Mouse (Mus musculus): Measurements from ENCODE around the gene Cadm3.

The Cadm3 gene

GRCm38 (mm10) chr1:173357799-173358198 is 9.7 kb downstream of the Cadm3 start:
- no peak for DNase-seq

DNA sequence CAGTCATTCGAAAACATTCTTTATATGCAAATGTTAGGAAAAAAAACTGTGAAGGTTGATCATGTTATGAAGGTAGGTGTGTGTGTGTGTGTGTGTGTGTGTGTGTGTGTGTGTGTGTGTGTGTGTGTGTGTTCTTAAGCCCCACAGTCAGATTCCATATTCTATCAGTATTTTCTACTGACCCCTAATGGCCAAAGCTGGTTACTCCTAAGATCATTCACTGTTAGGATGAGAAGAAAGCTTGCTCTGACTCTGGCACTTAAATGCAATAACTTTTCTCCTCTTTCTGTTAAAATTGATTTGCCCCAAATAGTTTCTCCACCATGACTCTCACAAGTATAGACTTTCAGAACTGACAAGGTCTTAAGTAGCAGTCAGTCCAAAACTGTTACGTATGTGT is 10.8 kb downstream of the Cadm3 start:
- DNase-seq, result no peak

GRCm38 (mm10) chr1:173355107-173355846 is 12.2 kb downstream of the Cadm3 start:
- no peak for DNase-seq

DNA sequence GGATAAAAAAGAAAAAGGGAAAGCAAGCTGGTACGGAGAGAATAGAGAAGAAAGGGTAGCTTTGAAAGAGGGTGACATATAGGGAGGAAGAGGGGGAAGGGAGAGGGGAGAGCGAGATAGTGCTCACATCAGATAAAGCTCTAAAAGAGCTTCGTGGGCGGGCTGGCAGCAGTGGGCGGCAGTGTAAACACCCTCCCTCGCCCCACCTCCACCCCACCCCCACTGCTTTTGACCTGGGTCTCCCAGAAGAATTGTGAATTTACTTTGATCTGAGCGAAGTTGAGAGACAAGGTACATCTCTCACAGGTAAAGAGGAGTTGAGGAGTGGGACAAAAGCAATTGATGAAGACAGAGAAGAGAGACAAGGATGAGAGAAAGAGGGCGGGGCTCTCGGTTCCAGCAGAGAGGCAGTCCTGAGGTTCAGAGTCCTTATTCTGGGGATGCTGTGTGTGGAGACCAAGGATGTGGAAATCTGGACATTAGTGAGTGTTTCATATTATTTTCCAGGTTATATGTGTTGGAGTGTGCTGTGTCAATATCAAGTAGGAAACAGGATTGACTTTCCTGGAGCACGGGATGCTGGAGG is 17.0 kb downstream of the Cadm3 start, which contains the start of gene Aim2:
Aim2 (plus strand) TSS at position 508 of the 586 bp plus-strand sequence.
- no peak for DNase-seq

DNA sequence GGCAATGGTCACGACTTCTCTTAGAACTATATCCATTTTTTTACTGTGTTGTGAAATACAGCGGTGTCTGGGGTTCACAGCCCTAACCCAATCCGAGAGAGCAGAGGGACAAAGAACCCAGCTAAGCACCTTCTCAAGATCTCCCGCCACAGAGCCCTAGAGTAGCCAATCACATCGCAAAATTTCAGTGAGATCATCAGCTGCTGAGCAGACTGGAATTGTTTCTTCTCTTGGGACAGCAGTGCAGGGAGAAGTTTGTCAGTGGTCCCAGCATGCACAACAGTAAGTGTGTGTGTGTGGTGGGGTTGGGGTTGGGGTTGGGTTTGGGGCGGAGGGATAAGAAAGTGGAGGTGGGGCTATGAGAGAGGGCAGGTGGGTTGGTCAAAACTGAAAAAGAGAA is 17.5 kb downstream of the Cadm3 start:
- DNase-seq, result peak; percentile 9

GRCm38 (mm10) chr1:173349192-173349591 is 18.3 kb downstream of the Cadm3 start:
- DNase-seq, result no peak

DNA sequence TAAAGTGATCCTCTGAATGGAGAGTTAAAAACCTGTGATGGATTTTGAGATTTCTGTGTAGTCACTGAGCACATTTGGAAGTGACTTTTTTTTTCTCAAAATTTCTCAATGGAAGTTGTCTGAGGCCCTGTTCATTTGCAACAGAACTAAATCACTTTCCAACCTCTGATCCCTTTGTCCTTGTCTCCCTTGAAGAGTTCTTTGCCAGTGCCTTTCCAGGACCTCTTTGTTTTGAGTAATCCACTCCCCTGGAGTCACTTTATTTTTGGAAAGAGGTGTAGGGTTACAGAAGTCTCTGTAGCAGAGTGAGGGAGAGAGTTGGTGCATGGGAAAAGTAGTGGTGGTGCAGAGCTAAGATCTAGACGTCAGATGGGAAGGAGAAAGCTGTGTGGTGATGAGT is 19.0 kb downstream of the Cadm3 start:
- no peak for DNase-seq

- no peak for DNase-seq
Measured at GRCm38 (mm10) chr1:173345112-173345511, 22.4 kb downstream of the Cadm3 start.

GRCm38 (mm10) chr1:173343934-173344333 is 23.6 kb downstream of the Cadm3 start:
- DNase-seq, result no peak

- DNase-seq, result no peak
Measured at GRCm38 (mm10) chr1:173342425-173342824, 25.1 kb downstream of the Cadm3 start.

DNA sequence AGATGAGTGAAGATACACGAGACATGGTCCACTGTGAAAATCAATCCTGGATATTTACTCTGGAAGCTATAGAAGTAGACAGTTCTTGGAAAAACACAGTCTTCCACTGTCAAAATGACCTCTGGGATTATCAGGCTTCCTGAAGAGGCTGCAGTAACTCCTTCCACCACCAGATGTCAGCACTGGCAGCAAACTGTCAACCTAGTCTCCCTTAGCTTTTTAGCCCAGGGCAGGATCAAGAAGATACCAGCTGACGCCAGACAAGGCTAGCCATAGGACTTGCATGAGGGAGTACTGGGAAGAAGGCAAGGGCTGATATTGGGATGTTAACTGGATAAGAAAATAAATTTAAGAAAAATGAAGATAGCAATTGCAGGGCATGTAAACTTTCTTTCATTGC is 28.0 kb downstream of the Cadm3 start:
- DNase-seq, result peak; percentile 63

- DNase-seq, result no peak
Measured at GRCm38 (mm10) chr1:173337008-173337407, 30.5 kb downstream of the Cadm3 start.

DNA sequence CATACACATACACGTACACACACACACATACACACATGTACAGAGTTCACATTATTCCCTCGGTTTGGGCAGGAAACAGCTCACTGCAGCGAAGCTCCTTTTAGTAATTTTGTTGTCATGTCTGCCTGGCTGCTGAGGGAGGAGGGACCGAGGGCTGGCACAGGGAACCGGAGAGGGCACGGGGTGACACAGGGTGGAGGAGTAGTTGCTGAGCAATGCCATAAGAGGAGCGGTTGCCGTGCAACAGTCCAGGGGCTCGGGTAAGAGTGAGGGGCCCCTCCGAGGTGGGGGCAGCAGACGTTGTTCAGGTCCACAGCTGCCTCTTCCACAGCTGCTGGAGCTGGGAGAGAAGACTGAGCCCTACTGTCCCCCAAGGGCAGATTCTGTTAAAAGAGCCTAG is 31.6 kb downstream of the Cadm3 start:
- no peak for DNase-seq

DNA sequence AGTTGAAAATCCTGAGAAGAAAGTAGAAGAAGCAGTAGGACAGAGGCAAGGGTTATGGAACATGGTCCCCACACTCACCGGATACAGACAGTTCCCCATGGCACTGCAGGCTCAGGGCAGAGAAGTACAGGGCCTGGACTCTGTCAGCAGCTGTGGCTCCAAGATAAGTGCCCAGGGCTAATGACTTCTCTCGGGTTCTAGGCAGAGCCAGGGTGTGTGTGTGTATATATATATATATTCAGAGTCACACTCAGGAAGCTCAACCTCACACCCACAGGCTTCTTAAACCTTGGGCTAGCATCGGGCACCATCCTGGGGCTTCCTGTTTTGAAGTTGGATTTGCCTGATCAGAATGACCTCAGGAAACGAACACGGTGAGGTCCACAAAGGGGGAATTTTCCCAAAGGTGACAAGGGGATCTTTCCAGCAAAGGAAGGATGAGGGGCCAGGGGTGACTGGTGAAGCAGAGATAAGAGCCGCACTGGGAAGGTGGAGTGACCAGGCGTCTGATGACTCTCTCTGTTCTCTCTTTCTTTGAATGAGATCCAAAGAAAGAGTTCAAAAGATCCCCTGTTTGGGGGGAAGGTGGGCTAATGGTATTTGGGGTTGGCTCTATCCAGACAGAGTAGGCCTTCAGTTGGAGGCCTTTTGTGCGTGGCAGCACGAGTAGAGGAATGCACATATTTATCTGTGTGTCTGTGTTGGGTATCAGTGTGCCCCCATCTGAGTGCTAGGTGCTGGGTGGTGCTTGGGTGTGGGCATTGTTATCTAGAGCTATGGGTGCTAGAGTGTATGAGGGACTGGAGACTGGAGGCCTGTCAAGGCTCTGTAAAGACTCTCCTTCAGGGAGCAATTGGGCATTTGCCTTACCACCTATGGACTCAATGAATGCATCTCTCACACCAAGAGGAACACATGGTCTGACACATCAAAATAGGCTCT is 33.9 kb downstream of the Cadm3 start, which contains the start of gene Ackr1:
Ackr1 (minus strand) TSS at position 439 of the 942 bp plus-strand sequence.
- no peak for DNase-seq

DNA sequence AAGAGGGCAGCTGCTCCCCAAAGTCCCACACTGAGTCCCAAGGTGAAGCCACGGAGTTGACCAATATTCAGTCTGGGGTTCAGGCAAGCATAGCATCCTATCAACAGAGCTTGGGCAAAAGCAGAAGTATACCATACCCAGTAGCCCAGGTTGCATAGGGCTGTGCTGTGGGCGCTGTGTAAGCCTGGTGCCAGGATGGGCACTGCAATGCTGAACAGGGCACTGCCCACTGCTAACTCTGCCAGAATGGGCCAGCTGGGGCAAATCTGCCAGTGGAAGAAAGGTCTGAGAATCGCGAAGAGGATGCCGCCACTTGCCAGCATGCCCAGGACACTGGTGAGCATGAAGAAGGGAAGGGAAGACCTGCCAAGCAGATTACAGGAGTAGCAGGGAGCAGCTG is 35.1 kb downstream of the Cadm3 start:
- no peak for DNase-seq

DNA sequence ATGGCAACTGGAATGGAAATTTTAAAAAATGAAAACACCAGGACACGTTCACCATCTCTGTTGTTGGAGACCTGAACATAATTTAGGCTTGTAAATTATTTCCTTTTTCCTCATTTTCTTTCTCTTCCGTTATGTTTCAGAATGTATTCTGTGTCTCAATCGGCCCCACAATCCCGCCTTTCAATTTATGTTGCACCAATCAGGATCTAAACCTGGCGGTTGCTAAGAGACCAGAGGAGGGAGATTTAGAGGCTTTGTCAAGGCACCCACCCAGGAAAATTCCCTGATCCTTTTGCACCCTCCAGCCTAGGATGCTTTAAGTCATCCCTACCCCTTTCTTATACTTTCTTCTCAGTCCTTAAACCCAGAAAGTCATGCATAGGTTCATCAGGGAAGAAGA is 37.8 kb downstream of the Cadm3 start:
- DNase-seq, result no peak

GRCm38 (mm10) chr1:173329185-173329584 is 38.3 kb downstream of the Cadm3 start:
- no peak for DNase-seq

- no peak for DNase-seq
Measured at GRCm38 (mm10) chr1:173328446-173328845, 39.0 kb downstream of the Cadm3 start.

DNA sequence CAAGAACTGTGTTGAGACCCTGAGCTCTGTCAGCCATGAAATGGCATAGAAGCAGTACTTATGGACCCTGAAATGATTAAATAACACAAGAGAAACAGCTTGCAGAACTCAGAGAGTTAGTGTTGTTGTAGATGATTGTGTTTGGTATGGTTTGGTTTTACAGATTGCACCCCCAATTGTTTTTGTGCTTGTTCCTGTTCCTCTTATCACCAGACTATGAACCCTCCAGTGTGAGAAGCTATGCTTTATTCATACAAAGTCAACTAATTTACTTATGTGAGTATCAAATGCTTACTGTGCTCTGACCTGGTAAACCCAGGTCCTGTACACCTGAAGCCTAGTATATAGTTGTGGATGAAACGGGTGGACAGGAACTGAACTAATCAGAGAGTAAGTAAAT is 40.9 kb downstream of the Cadm3 start:
- no peak for DNase-seq

- DNase-seq, result no peak
Measured at GRCm38 (mm10) chr1:173325395-173325794, 42.1 kb downstream of the Cadm3 start.

- no peak for DNase-seq
Measured at GRCm38 (mm10) chr1:173324961-173325360, 42.5 kb downstream of the Cadm3 start.

- no peak for DNase-seq
Measured at GRCm38 (mm10) chr1:173323839-173324585, 43.5 kb downstream of the Cadm3 start.

DNA sequence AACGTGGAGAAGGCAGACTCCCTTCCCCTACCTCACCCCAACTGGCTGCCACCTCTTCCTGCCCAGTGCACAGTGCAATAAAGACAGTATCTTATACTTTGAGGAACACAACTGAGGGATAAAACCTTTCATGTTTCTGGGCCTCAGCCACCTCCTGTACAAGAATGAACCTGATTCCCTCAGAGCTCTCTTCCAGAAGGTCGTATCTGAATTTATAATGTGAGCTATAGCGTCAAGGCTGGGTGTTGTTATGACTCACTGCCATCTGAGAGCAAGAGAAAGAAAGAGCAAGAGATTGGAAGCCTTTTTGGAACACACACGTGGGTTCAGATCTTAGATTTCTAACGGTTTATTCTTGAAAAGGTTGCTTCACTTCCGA is 45.3 kb downstream of the Cadm3 start:
- no peak for DNase-seq
